Mouse (Mus musculus) brain, embryonic 14.5 days (tissue): ENCODE data around the gene Ntrk3.

ENCODE experiments used
- CTCF ChIP-seq: fragments of 200-500 bp; IDR thresholded peaks from 2 replicates; pipeline ENCODE4 v1.5.1; 2012; ENCODE audit warnings: inconsistent platforms, mild to moderate bottlenecking, moderate library complexity, borderline replicate concordance; ENCODE audit not compliant: insufficient read depth, insufficient read length; ENCODE audit errors: extremely low read depth
- POLR2A ChIP-seq: fragments of 200-500 bp; IDR thresholded peaks from 2 replicates; pipeline ENCODE4 v1.6.1; 2012; ENCODE audit warnings: mild to moderate bottlenecking, inconsistent platforms, borderline replicate concordance; ENCODE audit not compliant: poor library complexity, insufficient read depth, insufficient read length, severe bottlenecking; ENCODE audit errors: extremely low read depth

- no peak for TF ChIP-seq CTCF
- no peak for TF ChIP-seq POLR2A
Observed at GRCm38 (mm10) chr7:78605538-78606130, 132.2 kb downstream of the Ntrk3 start.
